ENCODE assay signal across 17 mouse cellular contexts in genomic region chr19:9977085-9977484, GRCm38 (mm10). TPM values are rescaled to one million over a fixed set of nuclear protein-coding genes. Genes with fewer than 3 reads are reported as not detected.
DNase-seq lines count a peak whose midpoint lies in the region; ATAC-seq lines count a peak whose summit lies in the region.
"Had no signal": no experiment of that assay in that cellular context is flagged by ENCODE, and none has a peak within 500 bp of the region (broad histone marks: within the 10 kb centered on the region; RNA-seq: fewer than 3 reads in every experiment).

No protein-coding gene starts in this region.

- H3K36me3 ChIP-seq in midbrain, embryonic 11.5 days (ENCODE audit: control insufficient read depth, insufficient read depth, low read length): no peaks in the 10 kb centered on the region
- no peaks in the 10 kb centered on the region for H3K36me3 ChIP-seq in midbrain, embryonic 16.5 days (ENCODE audit: control insufficient read depth, insufficient read depth, low read length)
- H3K36me3 ChIP-seq in kidney, embryonic 16.5 days (ENCODE audit: insufficient read depth, low read length): no peaks in the 10 kb centered on the region
- H3K36me3 ChIP-seq in liver, embryonic 13.5 days: no peaks in the 10 kb centered on the region
- H3K36me3 ChIP-seq: embryonic facial prominence, embryonic 12.5 days; forebrain, embryonic 10.5 days; heart, embryonic 15.5 days had no signal

- no peak for ATAC-seq in midbrain, embryonic 11.5 days (ENCODE audit: low FRiP score)
- ATAC-seq in midbrain, embryonic 16.5 days: no peak
- ATAC-seq in kidney, embryonic 16.5 days (ENCODE audit: low FRiP score, low TSS enrichment): peak; percentile 59
- ATAC-seq in liver, embryonic 13.5 days (ENCODE audit: low read depth): no peak
- ATAC-seq in erythroid progenitor cell, adult 5-6 weeks (replicated peaks; ENCODE audit: low FRiP score, poor library complexity, severe bottlenecking): no peak
- no peak for ATAC-seq in inflammation-experienced regulatory T-cells, adult 6 months
- ATAC-seq: activated CD4-positive, CD25-positive, alpha-beta regulatory T cell, adult 4 months had no signal

- H3K4me1 ChIP-seq in midbrain, embryonic 11.5 days (ENCODE audit: control insufficient read depth, insufficient read depth, low read length): no peaks in the 10 kb centered on the region; the same call in 1 of the 2 replicates
- H3K4me1 ChIP-seq in midbrain, embryonic 16.5 days (ENCODE audit: control insufficient read depth, insufficient read depth, low read length): peaks cover 8% of the 10 kb centered on the region
- H3K4me1 ChIP-seq in kidney, embryonic 16.5 days (ENCODE audit: insufficient read depth, low read length): peaks cover 14% of the 10 kb centered on the region; the same call in 1 of the 2 replicates
- H3K4me1 ChIP-seq in liver, embryonic 13.5 days (replicated peaks): peaks cover 75% of the 10 kb centered on the region

- H3K4me3 ChIP-seq in midbrain, embryonic 11.5 days (ENCODE audit: low read depth, low read length): no peak overlapping the region
- H3K4me3 ChIP-seq in midbrain, embryonic 16.5 days (ENCODE audit: low read depth, low read length): no peak overlapping the region
- no peak overlapping the region for H3K4me3 ChIP-seq in kidney, embryonic 16.5 days (ENCODE audit: low read length)
- H3K4me3 ChIP-seq in liver, embryonic 13.5 days (replicated peaks): no peak overlapping the region
- H3K4me3 ChIP-seq: embryonic facial prominence, embryonic 12.5 days; forebrain, embryonic 10.5 days; gastrocnemius, adult 2 months; heart, embryonic 15.5 days; megakaryocyte, embryonic 14.5 days had no signal

- peak; percentile 81 for DNase-seq in midbrain, embryonic 11.5 days (ENCODE audit: low spot score, missing footprints)
- DNase-seq in liver, embryonic 13.5 days: peak; percentile 41
- no peak for DNase-seq in neural tube, embryonic 10.5 days (ENCODE audit: extremely low spot score, low spot score)
- no peak for DNase-seq in left cerebral cortex, adult 9 months (ENCODE audit: low spot score in 2 of 2)
- DNase-seq: cerebellum, adult 11 months; gastrocnemius, adult 2 months; lung, embryonic 14.5 days; thymus, adult 2 months had no signal

- no peaks in the 10 kb centered on the region for H3K27me3 ChIP-seq in midbrain, embryonic 11.5 days (ENCODE audit: control insufficient read depth, insufficient read depth, low read length)
- no peaks in the 10 kb centered on the region for H3K27me3 ChIP-seq in midbrain, embryonic 16.5 days (ENCODE audit: control insufficient read depth, insufficient read depth, low read depth, low read length)
- H3K27me3 ChIP-seq in kidney, embryonic 16.5 days (ENCODE audit: insufficient read depth, low read length): no peaks in the 10 kb centered on the region
- H3K27me3 ChIP-seq in liver, embryonic 13.5 days: no peaks in the 10 kb centered on the region
- H3K27me3 ChIP-seq: embryonic facial prominence, embryonic 12.5 days; heart, embryonic 15.5 days; megakaryocyte, embryonic 14.5 days had no signal

- no peaks in the 10 kb centered on the region for H3K9me3 ChIP-seq in midbrain, embryonic 11.5 days (ENCODE audit: control insufficient read depth, low read length)
- no peaks in the 10 kb centered on the region for H3K9me3 ChIP-seq in midbrain, embryonic 16.5 days (replicated peaks; ENCODE audit: control insufficient read depth, low read length, poor library complexity, severe bottlenecking)
- H3K9me3 ChIP-seq in kidney, embryonic 16.5 days (ENCODE audit: low read length): no peaks in the 10 kb centered on the region
- no peaks in the 10 kb centered on the region for H3K9me3 ChIP-seq in liver, embryonic 13.5 days (replicated peaks)
- H3K9me3 ChIP-seq: embryonic facial prominence, embryonic 12.5 days; forebrain, embryonic 10.5 days; heart, embryonic 15.5 days; megakaryocyte, embryonic 14.5 days had no signal

- H3K27ac ChIP-seq in midbrain, embryonic 11.5 days (ENCODE audit: low read depth, low read length): no peak overlapping the region
- H3K27ac ChIP-seq in midbrain, embryonic 16.5 days (ENCODE audit: low read length): no peak overlapping the region
- H3K27ac ChIP-seq in kidney, embryonic 16.5 days (ENCODE audit: low read length): no peak overlapping the region
- peak overlapping the region; percentile 62 for H3K27ac ChIP-seq in liver, embryonic 13.5 days
- H3K27ac ChIP-seq: embryonic facial prominence, embryonic 12.5 days; forebrain, embryonic 10.5 days; heart, embryonic 15.5 days had no signal

- H3K9ac ChIP-seq in midbrain, embryonic 11.5 days (ENCODE audit: low read length): no peak overlapping the region
- no peak overlapping the region for H3K9ac ChIP-seq in midbrain, embryonic 16.5 days (ENCODE audit: low read depth, low read length)
- H3K9ac ChIP-seq in kidney, embryonic 16.5 days (replicated peaks; ENCODE audit: low read length): no peak overlapping the region
- H3K9ac ChIP-seq in liver, embryonic 13.5 days: no peak overlapping the region
- H3K9ac ChIP-seq: embryonic facial prominence, embryonic 12.5 days; heart, embryonic 15.5 days; lung, embryonic 14.5 days had no signal

- 81% methylated on average over 10 of the region's 10 CpGs for WGBS in midbrain, embryonic 11.5 days
- WGBS in midbrain, embryonic 16.5 days: 89% methylated on average over 10 of the region's 10 CpGs
- WGBS in kidney, embryonic 16.5 days: 79% methylated on average over 10 of the region's 10 CpGs
- WGBS in liver, embryonic 13.5 days (ENCODE audit: insufficient replicate concordance): 72% methylated on average over 10 of the region's 10 CpGs

- no peak overlapping the region for H3K4me2 ChIP-seq in midbrain, embryonic 11.5 days
- H3K4me2 ChIP-seq in midbrain, embryonic 16.5 days (ENCODE audit: low read length): no peak overlapping the region
- no peak overlapping the region for H3K4me2 ChIP-seq in kidney, embryonic 16.5 days (replicated peaks; ENCODE audit: low read depth, low read length)
- no peak overlapping the region for H3K4me2 ChIP-seq in liver, embryonic 13.5 days
- H3K4me2 ChIP-seq: embryonic facial prominence, embryonic 12.5 days; heart, embryonic 15.5 days; lung, embryonic 14.5 days had no signal

RNA-seq across cellular contexts. Expression of gene Fth1, which starts 3.3 kb away (rescaled TPM):
- polyA plus RNA-seq in midbrain, embryonic 11.5 days (2014; fragmentation: Nextera tagmentation; extraction: Ambion mirVana): 1,347 and 1,422 TPM in 2 replicates
- 1,587 and 1,694 TPM in 2 replicates for polyA plus RNA-seq in midbrain, embryonic 16.5 days (2015; fragmentation: Nextera tagmentation; extraction: Ambion mirVana)
- polyA plus RNA-seq in kidney, embryonic 16.5 days (2015; fragmentation: Nextera tagmentation; extraction: Ambion mirVana): 1,651 and 1,666 TPM in 2 replicates
- 5,062 and 5,153 TPM in 2 replicates for polyA plus RNA-seq in liver, embryonic 13.5 days (2015; fragmentation: Nextera tagmentation; extraction: Ambion mirVana)
- total RNA-seq in erythroid progenitor cell, adult 5-6 weeks (2015; ENCODE audit: low replicate concordance): 2,541 and 2,855 TPM in 2 replicates
- total RNA-seq in erythroid progenitor cell, adult 5-6 weeks (2017; ENCODE audit: low replicate concordance): 1,910 and 2,502 TPM in 2 replicates
- polyA plus RNA-seq in inflammation-experienced regulatory T-cells, adult 6 months (2017; shearing (Covaris generic)): 1,000 to 10,000 TPM; 1,678 to 2,599 (median 2,226) TPM

RNA-seq across cellular contexts. Expression of gene Best1, which starts 24.3 kb away (rescaled TPM):
- polyA plus RNA-seq in midbrain, embryonic 11.5 days (2014; fragmentation: Nextera tagmentation; extraction: Ambion mirVana): 1.3 and 1.5 TPM in 2 replicates
- 2.9 TPM in 2 replicates for polyA plus RNA-seq in midbrain, embryonic 16.5 days (2015; fragmentation: Nextera tagmentation; extraction: Ambion mirVana)
- 1.4 and 1.9 TPM in 2 replicates for polyA plus RNA-seq in kidney, embryonic 16.5 days (2015; fragmentation: Nextera tagmentation; extraction: Ambion mirVana)
- 0.17 and 0.20 TPM in 2 replicates for polyA plus RNA-seq in liver, embryonic 13.5 days (2015; fragmentation: Nextera tagmentation; extraction: Ambion mirVana)
- not detected in 2 replicates for total RNA-seq in erythroid progenitor cell, adult 5-6 weeks (2015; ENCODE audit: low replicate concordance)
- not detected in 2 replicates for total RNA-seq in erythroid progenitor cell, adult 5-6 weeks (2017; ENCODE audit: low replicate concordance)
- under 1 TPM in 1 of 3 experiments, not detected in 2; 0.21 TPM for polyA plus RNA-seq in inflammation-experienced regulatory T-cells, adult 6 months (2017; shearing (Covaris generic))
- polyA plus RNA-seq: activated CD4-positive, CD25-positive, alpha-beta regulatory T cell, adult 4 months had no signal

RNA-seq across cellular contexts. Expression of gene Rab3il1, which starts 24.4 kb away (rescaled TPM):
- polyA plus RNA-seq in midbrain, embryonic 11.5 days (2014; fragmentation: Nextera tagmentation; extraction: Ambion mirVana): 36.8 and 40.1 TPM in 2 replicates
- 21.4 and 21.8 TPM in 2 replicates for polyA plus RNA-seq in midbrain, embryonic 16.5 days (2015; fragmentation: Nextera tagmentation; extraction: Ambion mirVana)
- polyA plus RNA-seq in kidney, embryonic 16.5 days (2015; fragmentation: Nextera tagmentation; extraction: Ambion mirVana): 32.0 and 34.6 TPM in 2 replicates
- polyA plus RNA-seq in liver, embryonic 13.5 days (2015; fragmentation: Nextera tagmentation; extraction: Ambion mirVana): 196 and 207 TPM in 2 replicates
- 252 and 262 TPM in 2 replicates for total RNA-seq in erythroid progenitor cell, adult 5-6 weeks (2015; ENCODE audit: low replicate concordance)
- total RNA-seq in erythroid progenitor cell, adult 5-6 weeks (2017; ENCODE audit: low replicate concordance): 345 and 413 TPM in 2 replicates
- polyA plus RNA-seq in inflammation-experienced regulatory T-cells, adult 6 months (2017; shearing (Covaris generic)): not detected

Comparison
In these comparisons a context has a peak if more than half of its experiments do, and no peak if none do; other contexts are left out.
1. DNase-seq: peak in midbrain, embryonic 11.5 days (single experiment) and liver, embryonic 13.5 days (single experiment); none in neural tube, embryonic 10.5 days (single experiment) and left cerebral cortex, adult 9 months (0 of 2).
2. RNA of gene Rab3il1, which starts 24.4 kb away (polyA plus RNA-seq): 196 to 207 TPM in liver, embryonic 13.5 days, 36.8 to 40.1 TPM in midbrain, embryonic 11.5 days, 32.0 to 34.6 TPM in kidney, embryonic 16.5 days and 21.4 to 21.8 TPM in midbrain, embryonic 16.5 days; not detected in inflammation-experienced regulatory T-cells, adult 6 months; every median in the first group is over 10 times any median in the second.